Mouse (Mus musculus) limb, embryonic 15.5 days (tissue): ENCODE results near the gene Tmem104. TPM values are rescaled to one million over a fixed set of nuclear protein-coding genes. Genes with fewer than 3 reads are reported as not detected.

Source experiments
- ATAC-seq: fragments of 200-750 bp; cut with Nextera tagmentation; 2 replicates; pipeline ENCODE4 v1.8.0; 2017; ENCODE audit warnings: low read depth, moderate TSS enrichment; ENCODE audit not compliant: insufficient number of reproducible peaks, low FRiP score, low TSS enrichment
- H3K27ac ChIP-seq: fragments of 300-500 bp; sonication (generic); 2 replicates; pipeline ENCODE4 v1.5.1; 2015; ENCODE audit warnings: moderate library complexity, mild to moderate bottlenecking, inconsistent platforms
- H3K27me3 ChIP-seq: fragments of 300-500 bp; sonication (generic); 2 replicates; pipeline ENCODE4 v1.6.1; 2015; ENCODE audit warnings: inconsistent platforms
- H3K36me3 ChIP-seq: fragments of 300-500 bp; sonication (generic); 2 replicates; pipeline ENCODE4 v1.6.1; 2015; ENCODE audit warnings: inconsistent platforms
- H3K4me1 ChIP-seq: fragments of 300-500 bp; sonication (generic); 2 replicates; pipeline ENCODE4 v1.6.1; 2015; ENCODE audit warnings: inconsistent platforms
- H3K4me2 ChIP-seq: fragments of 300-500 bp; sonication (generic); 2 replicates; pipeline ENCODE4 v1.6.1; 2015; ENCODE audit warnings: mild to moderate bottlenecking, inconsistent platforms
- H3K4me3 ChIP-seq: fragments of 300-500 bp; sonication (generic); 2 replicates; pipeline ENCODE4 v1.5.1; 2015; ENCODE audit warnings: mild to moderate bottlenecking, inconsistent platforms
- H3K9ac ChIP-seq: fragments of 300-500 bp; sonication (generic); 2 replicates; pipeline ENCODE4 v1.6.1; 2015; ENCODE audit warnings: inconsistent platforms
- H3K9me3 ChIP-seq: fragments of 300-500 bp; sonication (generic); 2 replicates; pipeline ENCODE4 v1.6.1; 2016; ENCODE audit warnings: inconsistent platforms
- WGBS: fragments of 180-500 bp; shearing (Covaris S2); methylation state at CpG from one replicate; pipeline ENCODE4 v1.1.7; 2015; 5-methylcytosine and 5-hydroxymethylcytosine counted together
- polyA plus RNA-seq: library from polyadenylated mRNA; unstranded; fragments of >200 nt; fragmentation: Nextera tagmentation; extraction: Ambion mirVana; gene quantifications from 2 replicates; pipeline ENCODE4 v1.2.1, GENCODE M21; 2015

The Tmem104 gene
- polyA plus RNA-seq, 1 experiment from 2014 or later: 15.9 TPM

DNA sequence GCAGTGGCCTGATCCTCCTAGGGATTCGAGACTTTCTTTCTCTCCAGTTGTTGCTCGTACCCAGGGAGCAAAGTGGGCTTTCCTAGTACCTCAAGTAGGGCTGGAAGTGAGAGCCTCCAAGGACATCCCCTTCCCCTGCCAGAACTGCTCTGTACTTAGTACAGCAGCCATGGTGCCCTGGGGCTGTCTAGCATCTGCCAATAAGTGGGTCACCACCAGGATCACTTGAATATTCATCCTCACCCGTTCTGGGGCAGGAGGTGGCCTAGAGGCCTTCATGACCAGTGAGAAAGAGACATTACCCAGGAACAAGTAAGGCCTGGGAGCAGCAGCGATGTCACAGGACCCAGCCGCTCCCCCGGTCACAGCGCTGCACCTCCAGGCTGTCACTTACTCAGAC, 22.7 kb downstream of the Tmem104 start:
- Histone ChIP-seq H3K4me1 (no peaks in the 10 kb centered on the region), H3K9ac (no peak overlapping the region), H3K9me3 (no peaks in the 10 kb centered on the region), H3K36me3 (peaks cover 51% of the 10 kb centered on the region), H3K27ac (no peak overlapping the region), H3K4me2 (no peak overlapping the region), H3K4me3 (no peak overlapping the region), H3K27me3 (0 out of 2 replicates have a peak, but pooled peaks cover 2% of the 10 kb centered on the region)
- no peak for ATAC-seq
- WGBS: 77% methylated on average over 7 of the region's 7 CpGs

- WGBS: 55% methylated on average over 13 of the region's 13 CpGs
- no peaks in the 10 kb centered on the region for H3K9me3 ChIP-seq
- no peaks in the 10 kb centered on the region for H3K27me3 ChIP-seq
- no peak overlapping the region for H3K27ac ChIP-seq
- no peak overlapping the region for H3K9ac ChIP-seq
- no peak overlapping the region for H3K4me3 ChIP-seq
- peaks cover 31% of the 10 kb centered on the region for H3K36me3 ChIP-seq
- no peaks in the 10 kb centered on the region for H3K4me1 ChIP-seq
- no peak overlapping the region for H3K4me2 ChIP-seq
- no peak for ATAC-seq
These were observed 24.8 kb downstream of the Tmem104 start for GRCm38 (mm10) chr11:115212116-115212515.

GRCm38 (mm10) chr11:115215123-115215522, 27.8 kb downstream of the Tmem104 start:
- 0 out of 2 replicates have a peak, but pooled peaks cover 3% of the 10 kb centered on the region for H3K27me3 ChIP-seq
- no peak overlapping the region for H3K9ac ChIP-seq
- no peak overlapping the region for H3K4me3 ChIP-seq
- H3K9me3 ChIP-seq: no peaks in the 10 kb centered on the region
- H3K36me3 ChIP-seq: peaks cover 6% of the 10 kb centered on the region; the same call in 1 of the 2 replicates
- ATAC-seq: no peak
- no peak overlapping the region for H3K27ac ChIP-seq
- H3K4me2 ChIP-seq: no peak overlapping the region
- 30% methylated on average over 5 of the region's 5 CpGs for WGBS
- peaks cover 7% of the 10 kb centered on the region; the same call in 1 of the 2 replicates for H3K4me1 ChIP-seq

DNA sequence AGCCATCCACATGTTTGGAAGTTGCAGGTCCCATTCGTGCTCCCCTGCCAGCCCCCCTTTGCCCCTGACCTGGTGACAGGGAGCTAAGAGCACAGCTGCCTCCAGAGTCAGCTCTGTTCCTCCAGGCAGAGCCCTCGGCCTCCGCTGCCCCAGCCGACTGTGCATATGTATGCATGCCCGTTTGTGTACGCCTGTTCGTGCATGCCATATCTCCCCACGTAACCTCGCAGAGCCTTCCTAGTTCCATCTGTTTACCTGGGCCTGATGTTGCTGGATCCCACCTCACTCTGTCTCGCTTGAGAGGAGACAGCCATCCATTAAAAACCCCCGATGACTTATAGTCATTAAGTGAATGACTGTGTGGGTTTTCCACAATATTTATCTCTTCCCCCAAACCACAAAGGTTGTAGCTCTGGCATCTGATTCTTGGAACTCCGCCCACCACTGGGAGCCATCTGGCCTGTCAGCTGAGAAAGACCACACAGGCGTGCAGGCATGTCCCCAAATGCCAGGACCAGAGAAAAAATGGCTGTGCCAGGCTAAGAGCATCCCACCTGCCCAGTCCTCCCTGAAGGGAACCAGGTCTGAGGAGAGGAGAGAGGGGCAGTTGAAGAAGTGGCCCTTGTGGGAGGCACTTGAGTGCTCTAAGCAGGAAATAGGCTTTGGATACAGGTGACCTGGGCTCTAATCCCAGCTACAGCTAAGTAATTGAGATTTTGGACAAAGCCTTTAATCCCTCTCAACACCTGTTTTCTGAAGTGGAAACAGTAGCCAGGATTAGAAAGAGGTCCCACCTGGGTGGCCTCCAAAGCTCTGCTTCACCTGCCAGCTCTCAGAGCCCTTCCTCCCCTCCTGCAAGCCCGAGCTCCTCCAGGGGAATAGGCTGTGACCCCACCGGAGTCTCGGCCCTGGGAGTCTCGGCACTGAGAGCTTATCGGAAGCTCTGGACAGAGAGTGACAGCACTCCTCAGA, 30.4 kb downstream of the Tmem104 start:
- Histone ChIP-seq H3K4me3 (no peak overlapping the region), H3K9ac (no peak overlapping the region), H3K27me3 (0 out of 2 replicates have a peak, but pooled peaks cover 4% of the 10 kb centered on the region), H3K9me3 (no peaks in the 10 kb centered on the region), H3K27ac (no peak overlapping the region), H3K4me2 (no peak overlapping the region), H3K36me3 (0 out of 2 replicates have a peak, but pooled peaks cover 7% of the 10 kb centered on the region), H3K4me1 (peaks cover 16% of the 10 kb centered on the region)
- no peak for ATAC-seq
- 54% methylated on average over 18 of the region's 18 CpGs for whole genome bisulfite sequencing

DNA sequence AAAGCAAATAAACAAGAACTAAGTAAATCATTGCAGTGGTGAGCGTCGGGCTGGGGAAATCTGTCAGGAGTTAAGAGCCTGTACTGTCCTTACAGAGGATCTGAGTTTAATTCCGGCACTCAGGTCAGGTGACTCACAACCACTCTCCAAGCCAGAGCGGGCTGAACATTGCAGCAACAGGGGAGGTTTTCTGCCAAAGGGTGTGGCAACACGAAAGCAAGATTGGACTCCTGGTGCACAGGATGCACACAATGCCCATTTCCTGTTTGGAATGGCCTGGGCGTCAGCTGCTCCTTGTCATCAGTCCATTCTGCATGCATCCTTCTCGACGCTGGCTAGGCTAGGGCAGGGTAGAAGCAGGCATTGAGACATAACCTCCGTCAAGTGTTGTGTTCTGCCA, 32.0 kb downstream of the Tmem104 start:
- ATAC-seq: no peak
- Histone ChIP-seq H3K4me1 (peaks cover 26% of the 10 kb centered on the region), H3K36me3 (0 out of 2 replicates have a peak, but pooled peaks cover 7% of the 10 kb centered on the region), H3K4me3 (no peak overlapping the region), H3K4me2 (no peak overlapping the region), H3K9ac (no peak overlapping the region), H3K27me3 (0 out of 2 replicates have a peak, but pooled peaks cover 4% of the 10 kb centered on the region), H3K9me3 (no peaks in the 10 kb centered on the region), H3K27ac (no peak overlapping the region)
- WGBS: 51% methylated on average over 9 of the region's 9 CpGs

DNA sequence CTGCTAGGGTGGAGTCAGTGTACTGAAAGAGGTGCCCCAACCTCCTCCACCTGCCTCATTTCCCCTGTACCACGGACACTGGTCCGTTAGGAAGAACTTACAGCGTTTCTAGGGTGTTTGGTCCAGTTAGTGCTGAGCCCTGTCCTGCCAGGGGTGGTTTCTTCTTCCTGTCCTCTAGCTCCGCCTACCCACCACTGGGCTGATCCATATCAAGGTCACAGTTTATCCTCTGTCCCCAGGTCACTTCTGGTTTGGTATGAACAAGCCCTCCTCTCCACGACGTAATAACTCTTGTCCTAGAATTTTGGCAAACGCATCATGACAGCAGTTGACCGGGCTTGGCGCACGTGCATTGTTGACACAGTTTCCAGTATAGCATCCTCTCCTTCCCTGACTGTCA, 32.4 kb downstream of the Tmem104 start:
- Histone ChIP-seq H3K27me3 (0 out of 2 replicates have a peak, but pooled peaks cover 4% of the 10 kb centered on the region), H3K4me3 (no peak overlapping the region), H3K9me3 (no peaks in the 10 kb centered on the region), H3K4me2 (no peak overlapping the region), H3K9ac (no peak overlapping the region), H3K36me3 (0 out of 2 replicates have a peak, but pooled peaks cover 7% of the 10 kb centered on the region), H3K4me1 (peaks cover 26% of the 10 kb centered on the region), H3K27ac (no peak overlapping the region)
- ATAC-seq: no peak
- whole genome bisulfite sequencing: 92% methylated on average over 10 of the region's 10 CpGs

DNA sequence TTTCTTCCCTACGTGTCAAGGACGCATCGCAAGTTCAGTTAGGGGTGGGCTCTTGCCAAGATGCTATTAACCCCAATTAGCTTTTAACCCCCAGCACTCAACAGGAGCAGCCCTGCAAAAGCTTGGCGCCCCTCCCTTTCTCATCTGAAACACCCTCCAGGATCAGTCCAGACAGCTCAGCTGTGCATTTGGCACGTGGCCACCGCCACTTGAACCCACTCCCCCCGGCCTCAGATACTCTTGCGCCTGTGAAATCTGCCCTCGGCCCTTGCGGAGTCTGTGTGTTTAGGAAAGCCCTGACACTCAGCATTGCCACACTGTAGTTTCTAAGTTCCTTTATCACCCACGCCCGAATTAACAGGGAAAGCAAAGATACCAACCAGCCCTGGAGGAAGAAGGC, 34.8 kb downstream of the Tmem104 start:
- Histone ChIP-seq H3K36me3 (0 out of 2 replicates have a peak, but pooled peaks cover 5% of the 10 kb centered on the region), H3K4me1 (peaks cover 31% of the 10 kb centered on the region), H3K9ac (no peak overlapping the region), H3K27ac (no peak overlapping the region), H3K27me3 (0 out of 2 replicates have a peak, but pooled peaks cover 4% of the 10 kb centered on the region), H3K4me2 (no peak overlapping the region), H3K9me3 (no peaks in the 10 kb centered on the region), H3K4me3 (no peak overlapping the region)
- ATAC-seq: no peak
- 38% methylated on average over 12 of the region's 12 CpGs for WGBS

DNA sequence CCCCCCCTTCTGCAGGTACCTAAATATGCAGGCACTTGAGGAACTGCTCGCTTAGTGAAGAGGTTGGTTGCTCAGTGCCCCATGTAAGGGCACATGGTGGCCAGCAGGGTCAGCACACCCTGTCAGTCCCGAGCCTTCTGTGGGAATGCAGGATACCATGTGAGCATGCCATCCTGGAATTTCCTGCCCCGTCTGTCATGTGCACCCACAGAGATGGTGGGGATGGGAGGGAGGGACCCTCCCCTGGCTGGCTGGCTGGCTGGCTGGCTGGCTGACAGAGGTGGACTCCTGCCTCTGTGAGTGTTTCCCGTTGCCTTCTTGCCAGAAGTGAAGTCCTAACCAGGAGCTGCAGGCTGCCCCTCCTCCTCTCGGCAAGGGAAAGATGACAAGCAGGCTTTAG, 35.3 kb downstream of the Tmem104 start:
- Histone ChIP-seq H3K4me1 (peaks cover 28% of the 10 kb centered on the region), H3K4me3 (no peak overlapping the region), H3K9me3 (no peaks in the 10 kb centered on the region), H3K4me2 (no peak overlapping the region), H3K27me3 (0 out of 2 replicates have a peak, but pooled peaks cover 4% of the 10 kb centered on the region), H3K36me3 (0 out of 2 replicates have a peak, but pooled peaks cover 5% of the 10 kb centered on the region), H3K27ac (no peak overlapping the region), H3K9ac (no peak overlapping the region)
- no peak for ATAC-seq
- WGBS: 38% methylated on average over 5 of the region's 5 CpGs

- Histone ChIP-seq H3K36me3 (0 out of 2 replicates have a peak, but pooled peaks cover 5% of the 10 kb centered on the region), H3K9ac (no peak overlapping the region), H3K27ac (no peak overlapping the region), H3K4me3 (no peak overlapping the region), H3K4me1 (peaks cover 25% of the 10 kb centered on the region), H3K4me2 (no peak overlapping the region), H3K9me3 (no peaks in the 10 kb centered on the region), H3K27me3 (0 out of 2 replicates have a peak, but pooled peaks cover 4% of the 10 kb centered on the region)
- 72% methylated on average over 11 of the region's 11 CpGs for WGBS
- no peak for ATAC-seq
These were observed 36.2 kb downstream of the Tmem104 start for GRCm38 (mm10) chr11:115223451-115223850.

DNA sequence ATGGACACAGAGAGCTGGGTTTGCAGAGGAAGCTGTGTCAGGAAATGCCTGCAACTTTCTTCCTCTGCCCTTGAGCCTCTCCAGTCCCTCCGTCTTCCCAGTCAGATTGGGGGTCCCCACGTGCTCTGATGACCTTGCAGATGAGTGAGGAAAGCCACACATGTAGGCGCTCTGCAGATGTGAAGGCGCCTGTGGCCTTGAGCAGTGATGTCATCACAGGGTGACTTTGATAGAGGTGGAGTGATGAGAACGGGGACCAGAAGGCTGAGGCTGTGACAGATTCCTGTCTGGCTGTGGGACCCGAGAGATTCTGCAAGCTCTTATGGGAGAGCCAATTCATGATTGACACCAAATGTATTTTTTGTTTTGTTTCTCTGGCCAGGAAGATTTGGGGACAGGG, 36.6 kb downstream of the Tmem104 start:
- Histone ChIP-seq H3K4me2 (no peak overlapping the region), H3K9ac (no peak overlapping the region), H3K4me1 (peaks cover 25% of the 10 kb centered on the region), H3K27me3 (0 out of 2 replicates have a peak, but pooled peaks cover 4% of the 10 kb centered on the region), H3K36me3 (0 out of 2 replicates have a peak, but pooled peaks cover 5% of the 10 kb centered on the region), H3K27ac (no peak overlapping the region), H3K9me3 (no peaks in the 10 kb centered on the region), H3K4me3 (no peak overlapping the region)
- no peak for ATAC-seq
- WGBS: 62% methylated on average over 6 of the region's 6 CpGs

DNA sequence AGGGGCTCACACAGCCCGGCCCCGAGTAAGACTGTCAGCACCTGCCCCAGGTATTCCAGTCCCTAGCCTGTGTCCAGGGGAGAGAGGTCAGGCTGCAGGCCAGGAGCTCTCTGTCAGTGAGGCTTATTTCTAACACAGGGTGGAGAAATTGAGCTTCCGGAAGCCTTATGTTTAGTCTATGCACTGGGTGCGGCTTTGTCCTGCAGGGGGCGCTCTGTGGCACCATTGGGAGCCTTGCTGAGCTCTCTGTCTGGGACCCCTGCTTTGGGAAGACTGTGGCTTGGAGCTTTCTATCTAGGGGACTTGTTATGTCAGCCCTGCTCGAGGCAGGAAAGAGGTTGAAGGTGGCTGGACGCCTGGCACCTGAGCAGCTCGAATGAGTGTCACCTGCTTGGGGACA, 37.6 kb downstream of the Tmem104 start:
- 0 out of 2 replicates have a peak, but pooled peaks cover 4% of the 10 kb centered on the region for H3K27me3 ChIP-seq
- H3K27ac ChIP-seq: no peak overlapping the region
- H3K4me2 ChIP-seq: no peak overlapping the region
- ATAC-seq: no peak
- H3K9me3 ChIP-seq: no peaks in the 10 kb centered on the region
- H3K4me3 ChIP-seq: no peak overlapping the region
- peaks cover 25% of the 10 kb centered on the region for H3K4me1 ChIP-seq
- WGBS: 53% methylated on average over 8 of the region's 8 CpGs
- no peak overlapping the region for H3K9ac ChIP-seq
- 0 out of 2 replicates have a peak, but pooled peaks cover 6% of the 10 kb centered on the region for H3K36me3 ChIP-seq

GRCm38 (mm10) chr11:115225301-115225700, 38.0 kb downstream of the Tmem104 start:
- Histone ChIP-seq H3K27me3 (0 out of 2 replicates have a peak, but pooled peaks cover under 1% of the 10 kb centered on the region), H3K27ac (no peak overlapping the region), H3K4me3 (no peak overlapping the region), H3K4me2 (no peak overlapping the region), H3K4me1 (peaks cover 25% of the 10 kb centered on the region), H3K9me3 (no peaks in the 10 kb centered on the region), H3K9ac (no peak overlapping the region), H3K36me3 (0 out of 2 replicates have a peak, but pooled peaks cover 5% of the 10 kb centered on the region)
- ATAC-seq: no peak
- WGBS: 84% methylated on average over 6 of the region's 6 CpGs
